Mouse (Mus musculus) kidney, postnatal 0 days (tissue): Measurements from ENCODE around the gene Mast4. TPM values are rescaled to one million over a fixed set of nuclear protein-coding genes. Genes with fewer than 3 reads are reported as not detected.

ENCODE experiments used
- ATAC-seq: fragments of 200-750 bp; cut with Nextera tagmentation; replicated peaks from 2 replicates; pipeline ENCODE4 v1.8.0; 2017; ENCODE audit warnings: low read depth, moderate number of reproducible peaks, moderate TSS enrichment, moderate library complexity; ENCODE audit not compliant: low FRiP score
- DNase-seq: peaks from one replicate; pipeline ENCODE4 v3.0.0-alpha.2; 2016; ENCODE audit warnings: low spot score
- H3K27ac ChIP-seq: fragments of 300-500 bp; sonication (generic); 2 replicates; pipeline ENCODE4 v1.5.1; 2014; ENCODE audit warnings: mild to moderate bottlenecking
- H3K27me3 ChIP-seq: fragments of 300-500 bp; sonication (generic); 2 replicates; pipeline ENCODE4 v1.6.1; 2014; ENCODE audit warnings: low read length, mixed read lengths; ENCODE audit not compliant: insufficient read depth
- H3K36me3 ChIP-seq: fragments of 300-500 bp; sonication (generic); 2 replicates; pipeline ENCODE4 v1.6.1; 2014; ENCODE audit warnings: low read length, mixed read lengths; ENCODE audit not compliant: insufficient read depth
- H3K4me1 ChIP-seq: fragments of 300-500 bp; sonication (generic); replicated peaks from 2 replicates; pipeline ENCODE4 v1.6.1; 2014; ENCODE audit warnings: antibody characterized with exemption, low read length, mixed read lengths; ENCODE audit not compliant: insufficient read depth
- H3K4me2 ChIP-seq: fragments of 300-500 bp; sonication (generic); 2 replicates; pipeline ENCODE4 v1.6.1; 2014; ENCODE audit warnings: mild to moderate bottlenecking, low read length, moderate library complexity, mixed read lengths
- H3K4me3 ChIP-seq: fragments of 300-500 bp; sonication (generic); replicated peaks from 2 replicates; pipeline ENCODE4 v1.5.1; 2014; ENCODE audit warnings: low read depth, low read length
- H3K9ac ChIP-seq: fragments of 300-500 bp; sonication (generic); 2 replicates; pipeline ENCODE4 v1.6.1; 2014; ENCODE audit warnings: low read depth, low read length
- H3K9me3 ChIP-seq: fragments of 300-500 bp; sonication (generic); replicated peaks from 2 replicates; pipeline ENCODE4 v1.6.1; 2016; ENCODE audit warnings: low read length, inconsistent platforms, mixed read lengths
- CTCF ChIP-seq: IDR thresholded peaks from 2 replicates; pipeline ENCODE4 v1.5.1; 2016; ENCODE audit warnings: antibody characterized with exemption, low read depth, mild to moderate bottlenecking, moderate library complexity
- WGBS: fragments of 180-500 bp; shearing (Covaris S2); extraction: QIAGEN DNeasy Blood & Tissue Kit; methylation state at CpG from one replicate; pipeline ENCODE4 v1.1.7; 2014; 5-methylcytosine and 5-hydroxymethylcytosine counted together
- polyA plus RNA-seq: library from polyadenylated mRNA; unstranded; fragments of >200 nt; fragmentation: Nextera tagmentation; extraction: Ambion mirVana; gene quantifications from 2 replicates; pipeline ENCODE4 v1.2.1, GENCODE M21; 2015

Mast4 gene
- polyA plus RNA-seq, 1 experiment from 2014 or later: 10.6 TPM

GRCm38 (mm10) chr13:103238034-103238705 is 96.1 kb downstream of the Mast4 start:
- H3K9ac ChIP-seq: peak overlapping the region; percentile 23; the same call in 1 of the 2 replicates
- TF ChIP-seq CTCF: no peak
- H3K36me3 ChIP-seq: no peaks in the 10 kb centered on the region
- DNase-seq (peak; percentile 55), ATAC-seq (peak; percentile 92)
- 63% methylated on average over 7 of the region's 7 CpGs for WGBS
- peak overlapping the region; percentile 41 for H3K4me2 ChIP-seq
- 0 out of 2 replicates have a peak, but pooled peaks cover 6% of the 10 kb centered on the region for H3K4me1 ChIP-seq
- H3K9me3 ChIP-seq: no peaks in the 10 kb centered on the region
- H3K4me3 ChIP-seq: no peak overlapping the region
- H3K27ac ChIP-seq: peak overlapping the region; percentile 90
- no peaks in the 10 kb centered on the region for H3K27me3 ChIP-seq

- no peak for TF ChIP-seq CTCF
- Histone ChIP-seq H3K9me3 (no peaks in the 10 kb centered on the region), H3K36me3 (no peaks in the 10 kb centered on the region), H3K4me3 (no peak overlapping the region), H3K4me1 (no peaks in the 10 kb centered on the region), H3K27me3 (no peaks in the 10 kb centered on the region), H3K4me2 (no peak overlapping the region), H3K27ac (no peak overlapping the region), H3K9ac (no peak overlapping the region)
- WGBS: 92% methylated on average over 7 of the region's 7 CpGs
- ATAC-seq (no peak), DNase-seq (no peak)
These were observed 102.1 kb downstream of the Mast4 start for GRCm38 (mm10) chr13:103232171-103232570.

- H3K4me3 ChIP-seq: no peak overlapping the region
- ATAC-seq: no peak
- H3K27me3 ChIP-seq: no peaks in the 10 kb centered on the region
- no peak for TF ChIP-seq CTCF
- no peaks in the 10 kb centered on the region for H3K4me1 ChIP-seq
- no peak overlapping the region for H3K27ac ChIP-seq
- WGBS: 78% methylated on average over 4 of the region's 4 CpGs
- DNase-seq: no peak
- H3K4me2 ChIP-seq: no peak overlapping the region
- no peak overlapping the region for H3K9ac ChIP-seq
- H3K9me3 ChIP-seq: no peaks in the 10 kb centered on the region
- no peaks in the 10 kb centered on the region for H3K36me3 ChIP-seq
These were observed 105.2 kb downstream of the Mast4 start for GRCm38 (mm10) chr13:103229069-103229468.

- Histone ChIP-seq H3K27me3 (no peaks in the 10 kb centered on the region), H3K4me2 (no peak overlapping the region), H3K4me1 (no peaks in the 10 kb centered on the region), H3K27ac (0 out of 2 replicates have a peak overlapping the region, but pooled peaks have one; percentile 31), H3K36me3 (no peaks in the 10 kb centered on the region), H3K9me3 (no peaks in the 10 kb centered on the region), H3K9ac (no peak overlapping the region), H3K4me3 (no peak overlapping the region)
- 51% methylated on average over 17 of the region's 17 CpGs for WGBS
- DNase-seq (peak; percentile 41), ATAC-seq (peak; percentile 63)
- TF ChIP-seq CTCF: no peak
These were observed 108.1 kb downstream of the Mast4 start for GRCm38 (mm10) chr13:103225895-103226815.

- ATAC-seq (no peak), DNase-seq (peak; percentile 19)
- Histone ChIP-seq H3K27ac (0 out of 2 replicates have a peak overlapping the region, but pooled peaks have one; percentile 31), H3K36me3 (no peaks in the 10 kb centered on the region), H3K4me1 (no peaks in the 10 kb centered on the region), H3K27me3 (no peaks in the 10 kb centered on the region), H3K9ac (no peak overlapping the region), H3K9me3 (no peaks in the 10 kb centered on the region), H3K4me2 (no peak overlapping the region), H3K4me3 (no peak overlapping the region)
- no peak for TF ChIP-seq CTCF
- WGBS: 53% methylated on average over 11 of the region's 11 CpGs
These were observed 108.9 kb downstream of the Mast4 start for GRCm38 (mm10) chr13:103225217-103225894.
